Mouse (Mus musculus) CH12.LX (cell line): ENCODE results near the gene 3830406C13Rik. TPM values are rescaled to one million over a fixed set of nuclear protein-coding genes. Genes with fewer than 3 reads are reported as not detected.
"Not testable (repeated sequence)": the region's sequence is repeated elsewhere in the genome, so short reads cannot be mapped to it uniquely, and the experiment has no call there.

Source experiments
- DNase-seq: peaks from one replicate; pipeline ENCODE4 v3.0.0-alpha.2; 2013; ENCODE audit errors: extremely low read depth
- H3K27ac ChIP-seq: 2 replicates; pipeline ENCODE4 v1.5.1; 2012; ENCODE audit warnings: low read depth, mild to moderate bottlenecking, control low read depth, moderate library complexity; ENCODE audit not compliant: insufficient read depth
- H3K27me3 ChIP-seq: replicated peaks from 2 replicates; pipeline ENCODE3; 2012; ENCODE audit warnings: inconsistent platforms
- H3K36me3 ChIP-seq, 2 experiments: replicated peaks in 1 of 2; 2 replicates each; pipeline versions ENCODE3 to v1.6.1; 2012; ENCODE audit warnings: inconsistent platforms in 1 of 2, low read length in 1 of 2, mild to moderate bottlenecking in 1 of 2, mixed read lengths in 1 of 2, moderate library complexity in 1 of 2; ENCODE audit not compliant: control insufficient read depth in 1 of 2, insufficient read depth in 1 of 2
- H3K4me1 ChIP-seq, 2 experiments: 2 replicates each; pipeline ENCODE4 v1.6.1; 2012; ENCODE audit warnings: inconsistent platforms in 1 of 2, moderate library complexity in 1 of 2; ENCODE audit not compliant: insufficient read depth in 2 of 2, control insufficient read depth in 1 of 2
- H3K4me2 ChIP-seq: 2 replicates; pipeline ENCODE4 v1.6.1; 2012; ENCODE audit warnings: low read depth, mild to moderate bottlenecking, control low read depth; ENCODE audit not compliant: poor library complexity, insufficient read depth, severe bottlenecking
- H3K4me3 ChIP-seq, 3 experiments: fragments of 150-350 bp in 1 of 3; sonication (generic) in 1 of 3; replicated peaks in 1 of 3; 2 replicates each; pipeline versions ENCODE3 to v1.5.1; 2011 to 2012; ENCODE audit warnings: low read depth in 2 of 3, low read length in 2 of 3, mild to moderate bottlenecking in 2 of 3, moderate library complexity in 2 of 3, control low read depth in 1 of 3, improper control_type of control experiment in 1 of 3, inconsistent platforms in 1 of 3, mixed read lengths in 1 of 3; ENCODE audit not compliant: poor library complexity in 1 of 3
- H3K79me2 ChIP-seq: replicated peaks from 2 replicates; pipeline ENCODE4 v1.6.1; 2012; ENCODE audit warnings: mild to moderate bottlenecking, moderate library complexity; ENCODE audit not compliant: control insufficient read depth, poor library complexity, insufficient read depth, severe bottlenecking; ENCODE audit errors: extremely low read depth
- H3K9ac ChIP-seq: 2 replicates; pipeline ENCODE4 v1.6.1; 2012; ENCODE audit warnings: low read depth, mild to moderate bottlenecking, control low read depth, moderate library complexity; ENCODE audit not compliant: insufficient read depth
- H3K9me3 ChIP-seq: replicated peaks from 2 replicates; pipeline ENCODE3; 2012; ENCODE audit warnings: low read length, inconsistent platforms, mixed read lengths
- BHLHE40 ChIP-seq: IDR thresholded peaks from 2 replicates; pipeline ENCODE4 v1.6.1; 2011; ENCODE audit warnings: mild to moderate bottlenecking, low read depth, low read length, improper control_type of control experiment
- CHD1 ChIP-seq: IDR thresholded peaks from 2 replicates; pipeline ENCODE4 v1.6.1; 2012; ENCODE audit warnings: low read depth, low read length, improper control_type of control experiment, inconsistent platforms
- CTCF ChIP-seq, 2 experiments: IDR thresholded peaks in 1 of 2; conservative IDR thresholded peaks in 1 of 2; 2 replicates each; pipeline ENCODE4 v1.5.1; 2011 to 2012; ENCODE audit warnings: low read depth in 2 of 2, low read length in 2 of 2, improper control_type of control experiment in 1 of 2, inconsistent platforms in 1 of 2, mild to moderate bottlenecking in 1 of 2, moderate library complexity in 1 of 2
- ELF1 ChIP-seq: IDR thresholded peaks from 2 replicates; pipeline ENCODE4 v1.6.1; 2014; ENCODE audit warnings: low read depth, mild to moderate bottlenecking, inconsistent platforms, low read length, improper control_type of control experiment
- EP300 ChIP-seq: IDR thresholded peaks from 2 replicates; pipeline ENCODE4 v1.6.1; 2011; ENCODE audit warnings: low read length, improper control_type of control experiment
- ETS1 ChIP-seq: conservative IDR thresholded peaks from 2 replicates; pipeline ENCODE4 v1.6.1; 2012; ENCODE audit warnings: low read depth, mild to moderate bottlenecking, inconsistent platforms, low read length, improper control_type of control experiment, moderate library complexity
- IRF4 ChIP-seq: IDR thresholded peaks from 2 replicates; pipeline ENCODE4 v1.6.1; 2014; ENCODE audit warnings: low read depth, mild to moderate bottlenecking, inconsistent platforms, low read length, improper control_type of control experiment
- JUN ChIP-seq: IDR thresholded peaks from 2 replicates; pipeline ENCODE4 v1.6.1; 2011; ENCODE audit warnings: low read depth, mild to moderate bottlenecking, low read length, improper control_type of control experiment, moderate library complexity; ENCODE audit not compliant: insufficient read depth
- MEF2A ChIP-seq: IDR thresholded peaks from 2 replicates; pipeline ENCODE4 v1.6.1; 2014; ENCODE audit warnings: low read depth, mild to moderate bottlenecking, inconsistent platforms, low read length, improper control_type of control experiment, borderline replicate concordance
- MXI1 ChIP-seq: IDR thresholded peaks from 2 replicates; pipeline ENCODE4 v1.6.1; 2011; ENCODE audit warnings: mild to moderate bottlenecking, low read depth, low read length, improper control_type of control experiment
- MYC ChIP-seq: IDR thresholded peaks from 2 replicates; pipeline ENCODE4 v1.6.1; 2011; ENCODE audit warnings: low read depth, mild to moderate bottlenecking, improper control_type of control experiment, low read length
- NRF1 ChIP-seq: IDR thresholded peaks from 2 replicates; pipeline ENCODE4 v1.6.1; 2014; ENCODE audit warnings: low read depth, mild to moderate bottlenecking, inconsistent platforms, low read length, improper control_type of control experiment, moderate library complexity
- PAX5 ChIP-seq: IDR thresholded peaks from 2 replicates; pipeline ENCODE4 v1.6.1; 2012; ENCODE audit warnings: low read length, inconsistent platforms, mixed read lengths
- RAD21 ChIP-seq: IDR thresholded peaks from 2 replicates; pipeline ENCODE4 v1.6.1; 2011; ENCODE audit warnings: low read depth, mild to moderate bottlenecking, low read length, improper control_type of control experiment, moderate library complexity
- RCOR1 ChIP-seq: conservative IDR thresholded peaks from 2 replicates; pipeline ENCODE4 v1.6.1; 2012; ENCODE audit warnings: low read depth, mild to moderate bottlenecking, inconsistent platforms, low read length, improper control_type of control experiment
- SMC3 ChIP-seq: IDR thresholded peaks from 2 replicates; pipeline ENCODE4 v1.6.1; 2011; ENCODE audit warnings: low read depth, low read length, improper control_type of control experiment
- USF2 ChIP-seq: conservative IDR thresholded peaks from 2 replicates; pipeline ENCODE4 v1.6.1; 2011; ENCODE audit warnings: low read depth, low read length, improper control_type of control experiment
- ZC3H11A ChIP-seq: IDR thresholded peaks from 2 replicates; pipeline ENCODE4 v1.6.1; 2012; ENCODE audit warnings: low read depth, mild to moderate bottlenecking, inconsistent platforms, low read length, improper control_type of control experiment
- ZNF384 ChIP-seq: IDR thresholded peaks from 2 replicates; pipeline ENCODE4 v1.6.1; 2012; ENCODE audit warnings: low read depth, low read length, improper control_type of control experiment, inconsistent platforms
- dilution Hi-C: fragments of 300-500 bp; cut with MboI; formaldehyde crosslinking; loops from 2 replicates; pipeline ENCODE4 v1.14.3; 2020; ENCODE audit warnings: low sequenced_read_pairs; ENCODE audit not compliant: extremely low pct_unique_long_range_greater_than_20kb, extremely low pct_ligation_motif_present
- in situ Hi-C: fragments of 300-500 bp; cut with MboI; formaldehyde crosslinking; loops from 3 replicates; pipeline ENCODE4 v1.14.3; 2019; ENCODE audit warnings: low sequenced_read_pairs, low pct_ligation_motif_present, low pct_unique_long_range_greater_than_20kb, mixed read lengths
- polyA plus RNA-seq: library from polyadenylated mRNA; unstranded; fragments of >175 nt; gene quantifications from 2 replicates; pipeline ENCODE4 v1.2.1, GENCODE M21; 2012; ENCODE audit warnings: low read depth; ENCODE audit not compliant: insufficient read length
- total RNA-seq, 2 experiments: library from RNA; depleted of rRNA; stranded (reverse); fragments of 300-350 nt in 1 of 2; fragments of >200 nt in 1 of 2; gene quantifications; 2 replicates each; pipeline ENCODE4 v1.2.3; 2012 to 2014

3830406C13Rik gene
- total and polyA plus RNA-seq, 3 experiments: 14.5 to 28.7 (median 27.8) TPM

DNA sequence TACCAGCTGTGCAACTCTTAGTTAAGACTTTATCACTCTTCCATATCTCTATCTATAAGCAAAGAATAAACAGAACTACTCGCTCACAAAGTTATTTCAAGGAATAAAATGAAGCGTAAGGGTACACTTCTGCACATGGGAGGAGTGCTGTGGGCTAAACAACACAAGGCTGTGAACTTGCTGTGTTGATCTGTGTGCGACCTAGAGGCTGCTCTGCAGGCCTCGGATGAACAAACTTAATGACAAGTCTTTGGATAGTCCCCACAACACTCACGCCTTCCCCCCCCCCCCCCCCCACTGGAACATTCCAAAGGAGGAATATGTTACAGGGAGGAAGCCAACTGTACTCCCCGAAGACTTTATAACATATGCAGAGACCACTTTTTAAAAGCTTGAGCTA lies 332 bp upstream of the 3830406C13Rik start, which contains the start of gene Gm49355:
Gm49355 (plus strand) TSS at position 336 of the 400 bp plus-strand sequence.
- peaks cover 0 to 11% of the 10 kb centered on the region in 2 experiments for H3K36me3 ChIP-seq
- H3K27me3 ChIP-seq: no peaks in the 10 kb centered on the region
- peak within 1 kb of the TSS; percentile 67 for H3K27ac ChIP-seq
- H3K4me2 ChIP-seq: peak within 1 kb of the TSS; percentile 53
- in situ Hi-C loops: no loop called here
- H3K4me3 ChIP-seq: peak within 1 kb of the TSS; percentile 75 to 97 (median 82)
- dilution Hi-C loops: no loop called here
- no peak for TF ChIP-seq MXI1
- TF ChIP-seq ZNF384: no peak
- no peak for TF ChIP-seq ETS1
- no peak for TF ChIP-seq SMC3
- no peak for TF ChIP-seq ELF1
- TF ChIP-seq CHD1: no peak
- no peak for TF ChIP-seq MYC
- TF ChIP-seq NRF1: no peak
- TF ChIP-seq EP300: no peak
- no peak for TF ChIP-seq CTCF (conservative IDR thresholded peaks at IDR 0.05 in 1 of 2, IDR thresholded peaks at IDR 0.05 in 1 of 2; ENCODE audit: low read depth in 2 of 2, low read length in 2 of 2)
- no peak for TF ChIP-seq ZC3H11A
- no peak for TF ChIP-seq RAD21
- no peak for TF ChIP-seq PAX5
- no peak for TF ChIP-seq USF2
- TF ChIP-seq, all 38 proteins: peak for 0
- H3K79me2 ChIP-seq: no peaks in the 10 kb centered on the region
- DNase-seq: no peak
- H3K4me1 ChIP-seq: peaks cover 2 to 19% of the 10 kb centered on the region in 2 experiments; a peak in 2 of 4 replicates
- H3K9ac ChIP-seq: peak within 1 kb of the TSS; percentile 95
- H3K9me3 ChIP-seq: no peaks in the 10 kb centered on the region

DNA sequence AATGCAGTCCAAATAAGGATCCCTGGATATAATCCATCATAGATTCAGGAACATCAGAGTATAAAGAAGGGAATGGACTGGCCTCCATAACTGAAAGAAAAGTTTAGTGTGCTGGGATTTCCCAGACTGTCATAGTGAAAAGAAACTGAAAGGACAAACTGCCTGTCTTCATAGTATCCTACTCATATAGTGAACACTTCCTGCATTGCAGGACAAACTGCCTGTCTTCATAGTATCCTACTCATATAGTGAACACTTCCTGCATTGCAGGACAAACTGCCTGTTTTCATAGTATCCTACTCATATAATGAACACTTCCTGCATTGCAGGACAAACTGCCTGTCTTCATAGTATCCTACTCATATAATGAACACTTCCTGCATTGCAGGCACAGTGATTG lies 5.8 kb downstream of the 3830406C13Rik start:
- Histone ChIP-seq H3K4me1 (peaks cover 7 to 24% of the 10 kb centered on the region in 2 experiments; a peak in 3 of 4 replicates), H3K36me3 (peaks cover 21 to 57% of the 10 kb centered on the region in 2 experiments)
- H3K79me2 ChIP-seq, in situ Hi-C loops, DNase-seq, H3K27ac ChIP-seq, dilution Hi-C loops, H3K27me3 ChIP-seq, H3K9me3 ChIP-seq, H3K4me2 ChIP-seq, H3K4me3 ChIP-seq, H3K9ac ChIP-seq: not testable (repeated sequence)
- TF ChIP-seq EP300 (peak; percentile 79), RCOR1 (0 out of 2 replicates have a peak, but pooled peaks have one; percentile 41), IRF4 (peak; percentile 77), BHLHE40 (0 out of 2 replicates have a peak, but pooled peaks have one; percentile 13), MEF2A (0 out of 2 replicates have a peak, but pooled peaks have one; percentile 14), JUN (0 out of 2 replicates have a peak, but pooled peaks have one; percentile 18)
